Mouse (Mus musculus) hindbrain, postnatal 0 days (tissue): ENCODE results near the gene Lsmem1. TPM values are rescaled to one million over a fixed set of nuclear protein-coding genes. Genes with fewer than 3 reads are reported as not detected.
A peak's percentile ranks its signal among the peaks of the same experiment; 100 is the strongest.

Experiments used
- ATAC-seq: fragments of 200-750 bp; cut with Nextera tagmentation; 2 replicates; pipeline ENCODE4 v1.8.0; 2017; ENCODE audit warnings: mild to moderate bottlenecking, moderate TSS enrichment, moderate library complexity
- DNase-seq: peaks from one replicate; pipeline ENCODE4 v3.0.0-alpha.2; 2015; ENCODE audit warnings: low spot score
- H3K27ac ChIP-seq: fragments of 300-500 bp; sonication (generic); 2 replicates; pipeline ENCODE4 v1.5.1; 2014; ENCODE audit warnings: mild to moderate bottlenecking
- H3K27me3 ChIP-seq: fragments of 300-500 bp; sonication (generic); 2 replicates; pipeline ENCODE4 v1.6.1; 2014; ENCODE audit warnings: low read length, mixed read lengths; ENCODE audit not compliant: insufficient read depth
- H3K36me3 ChIP-seq: fragments of 300-500 bp; sonication (generic); 2 replicates; pipeline ENCODE4 v1.6.1; 2014; ENCODE audit warnings: low read length, mixed read lengths; ENCODE audit not compliant: insufficient read depth
- H3K4me1 ChIP-seq: fragments of 300-500 bp; sonication (generic); 2 replicates; pipeline ENCODE4 v1.6.1; 2014; ENCODE audit warnings: antibody characterized with exemption, low read length, mixed read lengths; ENCODE audit not compliant: insufficient read depth
- H3K4me2 ChIP-seq: fragments of 300-500 bp; sonication (generic); 2 replicates; pipeline ENCODE4 v1.6.1; 2014; ENCODE audit warnings: low read depth, mild to moderate bottlenecking, low read length, moderate library complexity, mixed read lengths
- H3K4me3 ChIP-seq: fragments of 300-500 bp; sonication (generic); 2 replicates; pipeline ENCODE4 v1.5.1; 2014; ENCODE audit warnings: low read length
- H3K9ac ChIP-seq: fragments of 300-500 bp; sonication (generic); replicated peaks from 2 replicates; pipeline ENCODE4 v1.6.1; 2014; ENCODE audit warnings: mild to moderate bottlenecking, low read length, moderate library complexity, mixed read lengths
- H3K9me3 ChIP-seq: fragments of 300-500 bp; sonication (generic); 2 replicates; pipeline ENCODE4 v1.6.1; 2016; ENCODE audit warnings: low read length, mixed read lengths
- CTCF ChIP-seq: IDR thresholded peaks from 2 replicates; pipeline ENCODE4 v1.5.1; 2016; ENCODE audit warnings: antibody characterized with exemption, control low read depth, low read depth
- WGBS: fragments of 180-500 bp; shearing (Covaris S2); extraction: QIAGEN DNeasy Blood & Tissue Kit; methylation state at CpG from one replicate; pipeline ENCODE4 v1.1.7; 2014; 5-methylcytosine and 5-hydroxymethylcytosine counted together
- polyA plus RNA-seq: library from polyadenylated mRNA; unstranded; fragments of >200 nt; fragmentation: Nextera tagmentation; extraction: Ambion mirVana; gene quantifications from 2 replicates; pipeline ENCODE4 v1.2.1, GENCODE M21; 2015
- total RNA-seq: library from RNA; depleted of rRNA; stranded (reverse); fragments of >200 nt; gene quantifications from 2 replicates; pipeline ENCODE4 v1.2.3, GENCODE M21; 2014; rRNA removed

Lsmem1 gene
- total RNA-seq (not detected in 2 replicates), polyA plus RNA-seq (0.09 and 0.24 TPM in 2 replicates)

GRCm38 (mm10) chr12:40199302-40199701 is at the start of gene Lsmem1:
TSS of gene Lsmem1 (minus strand) at chr12:40199490.
- no peaks in the 10 kb centered on the region for H3K9me3 ChIP-seq
- TF ChIP-seq CTCF, result no peak
- WGBS, result 77% methylated on average over 8 of the region's 8 CpGs
- H3K4me3 ChIP-seq, result no peak within 1 kb of the TSS
- H3K27me3 ChIP-seq, result no peaks in the 10 kb centered on the region
- peaks cover 27% of the 10 kb centered on the region for H3K36me3 ChIP-seq
- H3K4me1 ChIP-seq, result no peaks in the 10 kb centered on the region
- H3K4me2 ChIP-seq, result no peak within 1 kb of the TSS
- peak; percentile 18 for DNase-seq
- 0 out of 2 replicates have a peak, but pooled peaks have one; percentile 40 for ATAC-seq
- no peak within 1 kb of the TSS for H3K9ac ChIP-seq
- H3K27ac ChIP-seq, result no peak within 1 kb of the TSS

DNA sequence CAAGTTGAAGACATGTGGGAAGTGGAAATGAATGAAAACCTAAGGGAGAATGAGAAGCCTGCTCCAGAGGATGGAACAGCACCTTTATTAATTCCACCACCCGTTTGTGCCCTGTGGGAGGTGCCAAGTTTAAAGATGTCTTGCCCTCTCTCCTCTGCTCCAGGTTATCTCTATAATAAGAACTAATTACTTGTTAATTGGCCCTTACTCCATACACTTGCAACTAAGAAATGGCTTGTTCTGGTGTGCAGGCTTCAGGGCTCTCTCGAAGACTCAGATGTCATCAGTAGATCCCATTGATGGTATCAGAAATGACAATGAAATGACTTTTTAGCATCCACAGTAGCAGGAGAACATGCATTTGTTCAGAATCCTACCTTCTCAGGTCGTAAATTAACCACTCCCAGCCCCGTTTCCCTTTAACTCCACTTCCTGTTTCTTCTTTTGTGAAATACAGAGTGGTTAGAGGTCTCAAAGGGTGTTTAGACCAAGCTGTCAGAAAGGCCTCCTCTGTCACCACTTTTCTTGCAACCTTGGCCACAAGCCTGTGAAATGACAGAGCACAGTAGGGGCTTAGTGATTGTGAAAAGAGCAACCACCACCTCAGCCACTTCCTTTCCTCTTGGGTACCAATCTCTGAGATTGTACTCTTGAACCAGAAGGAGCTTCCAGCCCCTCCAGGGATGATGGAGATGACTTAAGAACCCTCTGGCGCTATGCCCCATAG is 49.3 kb upstream of the Lsmem1 start, which contains the start of gene Ifrd1:
Ifrd1 (minus strand) TSS at position 51 of the 727 bp plus-strand sequence.
- H3K4me2 ChIP-seq, result no peak within 1 kb of the TSS
- H3K4me3 ChIP-seq, result no peak within 1 kb of the TSS
- no peaks in the 10 kb centered on the region; the same call in 1 of the 2 replicates for H3K4me1 ChIP-seq
- no peak for TF ChIP-seq CTCF
- no peaks in the 10 kb centered on the region for H3K36me3 ChIP-seq
- DNase-seq, result no peak
- H3K9ac ChIP-seq, result no peak within 1 kb of the TSS
- H3K9me3 ChIP-seq, result no peaks in the 10 kb centered on the region
- H3K27me3 ChIP-seq, result no peaks in the 10 kb centered on the region
- no peak within 1 kb of the TSS for H3K27ac ChIP-seq
- WGBS, result 78% methylated on average over 5 of the region's 5 CpGs
- no peak for ATAC-seq

- H3K27ac ChIP-seq, result no peak overlapping the region
- H3K4me2 ChIP-seq, result no peak overlapping the region
- no peak for TF ChIP-seq CTCF
- 86% methylated on average over 6 of the region's 6 CpGs for WGBS
- no peaks in the 10 kb centered on the region for H3K36me3 ChIP-seq
- no peaks in the 10 kb centered on the region for H3K27me3 ChIP-seq
- no peak overlapping the region for H3K9ac ChIP-seq
- DNase-seq (no peak), ATAC-seq (no peak)
- no peak overlapping the region for H3K4me3 ChIP-seq
- no peaks in the 10 kb centered on the region; the same call in 1 of the 2 replicates for H3K4me1 ChIP-seq
- no peaks in the 10 kb centered on the region for H3K9me3 ChIP-seq
Measured at GRCm38 (mm10) chr12:40247976-40248375, 48.7 kb upstream of the Lsmem1 start.

- Histone ChIP-seq H3K9ac (no peak overlapping the region), H3K4me2 (no peak overlapping the region)
- 89% methylated on average over 4 of the region's 4 CpGs for WGBS
Measured at GRCm38 (mm10) chr12:40247384-40247783, 48.1 kb upstream of the Lsmem1 start.

DNA sequence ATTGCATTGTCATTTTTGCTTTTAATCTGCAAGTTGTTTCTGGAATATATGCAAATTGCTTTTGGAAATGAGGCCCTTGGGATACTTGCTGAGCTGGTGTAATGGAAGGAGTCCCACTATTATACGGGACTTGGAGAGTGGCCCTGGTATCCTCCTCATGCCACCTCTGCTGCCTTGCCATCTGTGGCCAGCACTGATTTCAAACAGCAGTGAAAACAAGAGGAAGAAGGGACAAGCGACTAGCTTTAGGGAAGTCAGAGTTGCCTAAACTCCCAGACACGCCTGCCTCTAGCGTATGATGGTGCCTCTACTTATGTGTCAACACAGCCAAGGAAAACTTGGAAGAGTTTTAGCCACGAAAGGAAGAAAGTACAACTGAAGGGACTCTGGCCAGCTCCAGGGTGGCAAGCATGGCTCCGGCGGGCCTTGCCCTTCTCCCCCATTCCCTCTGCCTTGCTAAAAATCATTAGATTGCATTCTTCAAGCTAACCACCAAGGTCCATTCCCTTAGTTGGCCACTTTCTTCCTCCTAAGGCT is 46.2 kb upstream of the Lsmem1 start:
- H3K36me3 ChIP-seq, result no peaks in the 10 kb centered on the region
- DNase-seq (peak; percentile 12), ATAC-seq (no peak)
- no peaks in the 10 kb centered on the region; the same call in 1 of the 2 replicates for H3K4me1 ChIP-seq
- no peaks in the 10 kb centered on the region for H3K27me3 ChIP-seq
- no peak overlapping the region for H3K27ac ChIP-seq
- TF ChIP-seq CTCF, result no peak
- WGBS, result 86% methylated on average over 7 of the region's 7 CpGs
- no peaks in the 10 kb centered on the region for H3K9me3 ChIP-seq
- no peak overlapping the region for H3K9ac ChIP-seq
- no peak overlapping the region for H3K4me3 ChIP-seq
- H3K4me2 ChIP-seq, result no peak overlapping the region

More at GRCm38 (mm10) chr12:40247384-40247783, 48.1 kb upstream of the Lsmem1 start:
- Histone ChIP-seq H3K9me3 (no peaks in the 10 kb centered on the region), H3K4me3 (no peak overlapping the region), H3K4me1 (no peaks in the 10 kb centered on the region; the same call in 1 of the 2 replicates), H3K36me3 (no peaks in the 10 kb centered on the region), H3K27me3 (no peaks in the 10 kb centered on the region), H3K27ac (no peak overlapping the region)
- ATAC-seq (no peak), DNase-seq (no peak)
- no peak for TF ChIP-seq CTCF

- TF ChIP-seq CTCF, result no peak
- Histone ChIP-seq H3K4me1 (no peaks in the 10 kb centered on the region), H3K4me2 (no peak overlapping the region), H3K27ac (no peak overlapping the region), H3K27me3 (no peaks in the 10 kb centered on the region), H3K36me3 (no peaks in the 10 kb centered on the region), H3K9me3 (no peaks in the 10 kb centered on the region), H3K9ac (no peak overlapping the region), H3K4me3 (no peak overlapping the region)
- no peak for ATAC-seq
- no peak for DNase-seq
- 91% methylated on average over 5 of the region's 5 CpGs for WGBS
Measured at GRCm38 (mm10) chr12:40244926-40245325, 45.6 kb upstream of the Lsmem1 start.

GRCm38 (mm10) chr12:40243821-40244221 is 44.5 kb upstream of the Lsmem1 start:
- H3K4me1 ChIP-seq, result no peaks in the 10 kb centered on the region
- no peaks in the 10 kb centered on the region for H3K36me3 ChIP-seq
- peak; percentile 62 for DNase-seq
- no peaks in the 10 kb centered on the region for H3K9me3 ChIP-seq
- 33% methylated on average over 11 of the region's 11 CpGs for WGBS
- no peak for TF ChIP-seq CTCF
- peak overlapping the region; percentile 11; the same call in 1 of the 2 replicates for H3K4me2 ChIP-seq
- H3K9ac ChIP-seq, result no peak overlapping the region
- ATAC-seq, result peak; percentile 52; the same call in 1 of the 2 replicates
- no peaks in the 10 kb centered on the region for H3K27me3 ChIP-seq
- no peak overlapping the region for H3K4me3 ChIP-seq
- no peak overlapping the region for H3K27ac ChIP-seq
